Comparison of ENCODE assay signal across 24 mouse cellular contexts in the genomic region with DNA sequence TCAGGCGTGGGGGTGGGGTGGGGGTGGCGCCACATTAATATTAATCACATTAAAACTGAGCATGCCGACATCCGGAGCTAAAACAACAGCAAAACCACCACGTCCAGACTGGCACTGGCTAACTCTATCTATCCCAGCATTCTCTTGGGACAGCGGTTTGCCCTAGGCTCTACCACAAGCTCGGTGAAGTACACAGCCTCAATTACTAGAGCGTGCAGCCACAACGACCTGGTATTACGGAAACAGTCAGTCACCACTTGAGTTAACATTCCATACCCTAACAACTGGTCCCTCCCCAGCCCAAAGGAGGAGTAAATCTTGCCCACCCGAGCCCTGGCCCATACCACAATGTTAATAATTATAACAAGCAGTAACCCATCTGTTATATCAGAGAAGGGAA. TPM values are rescaled to one million over a fixed set of nuclear protein-coding genes. Genes with fewer than 3 reads are reported as not detected.
DNase-seq lines count a peak whose midpoint lies in the region; ATAC-seq and TF ChIP-seq lines count a peak whose summit lies in the region.
"Had no signal": no experiment of that assay in that cellular context is flagged by ENCODE, and none has a peak within 500 bp of the region (broad histone marks: within the 10 kb centered on the region; RNA-seq: fewer than 3 reads in every experiment).

No protein-coding gene starts in this region.

- TF ChIP-seq EP300 in CH12.LX (IDR thresholded peaks at IDR 0.05; ENCODE audit: low read length): peak; percentile 39

- ATAC-seq in hindbrain, embryonic 15.5 days (ENCODE audit: low FRiP score, low read depth): no peak
- no peak for ATAC-seq in hindbrain, postnatal 0 days
- ATAC-seq in embryonic facial prominence, embryonic 13.5 days (ENCODE audit: insufficient number of reproducible peaks, insufficient read depth, low FRiP score, low TSS enrichment, low read depth): peak; percentile 64; the same call in 1 of the 2 replicates
- ATAC-seq: activated CD4-positive, CD25-positive, alpha-beta regulatory T cell, adult 4 months; intestine, embryonic 15.5 days had no signal

- TF ChIP-seq POLR2A in CH12.LX (IDR thresholded peaks at IDR 0.05; ENCODE audit: low read depth, low read length): no peak

- in situ Hi-C loops in CH12.LX (cut with MboI; ENCODE audit: low pct_ligation_motif_present, low pct_unique_long_range_greater_than_20kb, low sequenced_read_pairs): no loop called here

- no peak for DNase-seq in hindbrain, postnatal 0 days (ENCODE audit: low spot score)
- DNase-seq in layer of hippocampus, adult 2 months (ENCODE audit: low spot score in 2 of 2): no peak
- no peak for DNase-seq in layer of hippocampus, adult 11-12 months (ENCODE audit: low spot score)
- DNase-seq in CH12.LX (ENCODE audit: extremely low read depth): peak; percentile 62
- DNase-seq in ovary, adult 18-20 months (ENCODE audit: low spot score): no peak
- DNase-seq: adrenal gland, postnatal 10 days; cerebellum, postnatal 10 days; gastrocnemius, adult 2 months; left cerebral cortex, postnatal 4 days; lung, adult 18-20 months; right cerebral cortex, postnatal 14 days; spleen, adult 18-20 months; thymus, postnatal 25 days had no signal

- H3K9ac ChIP-seq in hindbrain, embryonic 15.5 days: no peak overlapping the region
- H3K9ac ChIP-seq in hindbrain, postnatal 0 days (replicated peaks; ENCODE audit: low read length): no peak overlapping the region
- no peak overlapping the region for H3K9ac ChIP-seq in CH12.LX (ENCODE audit: insufficient read depth, low read depth)
- H3K9ac ChIP-seq in embryonic facial prominence, embryonic 13.5 days: no peak overlapping the region
- H3K9ac ChIP-seq: forebrain, embryonic 12.5 days; intestine, embryonic 15.5 days had no signal

- 54% methylated on average over 11 of the region's 11 CpGs for WGBS in hindbrain, embryonic 15.5 days
- WGBS in hindbrain, postnatal 0 days: 56% methylated on average over 11 of the region's 11 CpGs
- 46% methylated on average over 11 of the region's 11 CpGs for WGBS in embryonic facial prominence, embryonic 13.5 days

- no peaks in the 10 kb centered on the region for H3K79me2 ChIP-seq in CH12.LX (replicated peaks; ENCODE audit: control insufficient read depth, extremely low read depth, insufficient read depth, poor library complexity, severe bottlenecking)

- dilution Hi-C loops in CH12.LX (cut with MboI; ENCODE audit: extremely low pct_ligation_motif_present, extremely low pct_unique_long_range_greater_than_20kb, low sequenced_read_pairs): no loop called here

- peaks cover 15% of the 10 kb centered on the region for H3K4me1 ChIP-seq in hindbrain, embryonic 15.5 days (replicated peaks)
- H3K4me1 ChIP-seq in hindbrain, postnatal 0 days (ENCODE audit: insufficient read depth, low read length): no peaks in the 10 kb centered on the region
- peaks cover 0 to 4% of the 10 kb centered on the region in 2 experiments; a peak in 2 of 4 replicates for H3K4me1 ChIP-seq in CH12.LX (ENCODE audit: control insufficient read depth in 1 of 2, insufficient read depth in 2 of 2)
- peaks cover 27% of the 10 kb centered on the region for H3K4me1 ChIP-seq in embryonic facial prominence, embryonic 13.5 days
- H3K4me1 ChIP-seq: forebrain, embryonic 12.5 days; intestine, embryonic 15.5 days; megakaryocyte, embryonic 14.5 days had no signal

- H3K27ac ChIP-seq in hindbrain, embryonic 15.5 days (replicated peaks): 0 out of 2 replicates have a peak overlapping the region, but pooled peaks have one; percentile 14
- H3K27ac ChIP-seq in hindbrain, postnatal 0 days: no peak overlapping the region
- peak overlapping the region; percentile 66 for H3K27ac ChIP-seq in layer of hippocampus, adult 2 months
- H3K27ac ChIP-seq in CH12.LX (ENCODE audit: insufficient read depth, low read depth): no peak overlapping the region
- H3K27ac ChIP-seq in embryonic facial prominence, embryonic 13.5 days: 0 out of 2 replicates have a peak overlapping the region, but pooled peaks have one; percentile 28
- H3K27ac ChIP-seq: forebrain, embryonic 12.5 days; gastrocnemius, adult 2 months; intestine, embryonic 15.5 days had no signal

- no peaks in the 10 kb centered on the region for H3K9me3 ChIP-seq in hindbrain, embryonic 15.5 days
- H3K9me3 ChIP-seq in hindbrain, postnatal 0 days (ENCODE audit: low read length): no peaks in the 10 kb centered on the region
- H3K9me3 ChIP-seq in CH12.LX (replicated peaks; ENCODE audit: low read length): no peaks in the 10 kb centered on the region
- no peaks in the 10 kb centered on the region for H3K9me3 ChIP-seq in embryonic facial prominence, embryonic 13.5 days
- H3K9me3 ChIP-seq: forebrain, embryonic 12.5 days; heart, embryonic 12.5 days; intestine, embryonic 15.5 days; megakaryocyte, embryonic 14.5 days had no signal

- H3K27me3 ChIP-seq in hindbrain, embryonic 15.5 days: no peaks in the 10 kb centered on the region
- H3K27me3 ChIP-seq in hindbrain, postnatal 0 days (ENCODE audit: insufficient read depth, low read length): no peaks in the 10 kb centered on the region
- peaks cover 98% of the 10 kb centered on the region for H3K27me3 ChIP-seq in CH12.LX (replicated peaks)
- no peaks in the 10 kb centered on the region for H3K27me3 ChIP-seq in embryonic facial prominence, embryonic 13.5 days
- H3K27me3 ChIP-seq: forebrain, embryonic 12.5 days; heart, embryonic 12.5 days; intestine, embryonic 15.5 days had no signal

- TF ChIP-seq RAD21 in CH12.LX (IDR thresholded peaks at IDR 0.05; ENCODE audit: low read depth, low read length): no peak

- no peak overlapping the region for H3K4me3 ChIP-seq in hindbrain, embryonic 15.5 days
- no peak overlapping the region for H3K4me3 ChIP-seq in hindbrain, postnatal 0 days (ENCODE audit: low read length)
- no peak overlapping the region for H3K4me3 ChIP-seq in layer of hippocampus, adult 2 months
- H3K4me3 ChIP-seq in CH12.LX (replicated peaks in 1 of 3; ENCODE audit: low read depth in 2 of 3, low read length in 2 of 3, poor library complexity in 1 of 3): no peak overlapping the region
- H3K4me3 ChIP-seq in embryonic facial prominence, embryonic 13.5 days: no peak overlapping the region
- H3K4me3 ChIP-seq: forebrain, embryonic 12.5 days; gastrocnemius, adult 2 months; heart, embryonic 12.5 days; intestine, embryonic 15.5 days; megakaryocyte, embryonic 14.5 days had no signal

- no peak for TF ChIP-seq CTCF in hindbrain, postnatal 0 days (IDR thresholded peaks at IDR 0.05; ENCODE audit: low read depth)
- no peak for TF ChIP-seq CTCF in layer of hippocampus, adult 2 months (conservative IDR thresholded peaks at IDR 0.05)
- no peak for TF ChIP-seq CTCF in CH12.LX (conservative IDR thresholded peaks at IDR 0.05 in 1 of 2, IDR thresholded peaks at IDR 0.05 in 1 of 2; ENCODE audit: low read depth in 2 of 2, low read length in 2 of 2)

- H3K36me3 ChIP-seq in hindbrain, embryonic 15.5 days: peaks cover 50% of the 10 kb centered on the region
- peaks cover 30% of the 10 kb centered on the region for H3K36me3 ChIP-seq in hindbrain, postnatal 0 days (ENCODE audit: insufficient read depth, low read length)
- H3K36me3 ChIP-seq in CH12.LX (replicated peaks in 1 of 2; ENCODE audit: control insufficient read depth in 1 of 2, insufficient read depth in 1 of 2, low read length in 1 of 2): no peaks in the 10 kb centered on the region
- peaks cover 68% of the 10 kb centered on the region for H3K36me3 ChIP-seq in embryonic facial prominence, embryonic 13.5 days

- H3K4me2 ChIP-seq in hindbrain, embryonic 15.5 days: no peak overlapping the region
- H3K4me2 ChIP-seq in hindbrain, postnatal 0 days (ENCODE audit: low read depth, low read length): no peak overlapping the region
- no peak overlapping the region for H3K4me2 ChIP-seq in CH12.LX (ENCODE audit: insufficient read depth, low read depth, poor library complexity, severe bottlenecking)
- no peak overlapping the region for H3K4me2 ChIP-seq in embryonic facial prominence, embryonic 13.5 days
- H3K4me2 ChIP-seq: forebrain, embryonic 12.5 days; heart, embryonic 12.5 days; intestine, embryonic 15.5 days; liver, embryonic 11.5 days had no signal

TF ChIP-seq in CH12.LX, 34 proteins besides CTCF, POLR2A, EP300 and RAD21 (continues in another document):
- no peak for TF ChIP-seq UBTF (IDR thresholded peaks at IDR 0.05; ENCODE audit: low read depth, low read length)
- peak; percentile 46; the same call in 1 of the 2 replicates for TF ChIP-seq JUND (conservative IDR thresholded peaks at IDR 0.05; ENCODE audit: low read depth, low read length)
- no peak for TF ChIP-seq NELFE (IDR thresholded peaks at IDR 0.05; ENCODE audit: low read depth, low read length)
- TF ChIP-seq SIN3A (IDR thresholded peaks at IDR 0.05; ENCODE audit: low read length): peak; percentile 42; the same call in 1 of the 2 replicates
- no peak for TF ChIP-seq TBP (conservative IDR thresholded peaks at IDR 0.05; ENCODE audit: low read depth, low read length)
- TF ChIP-seq MAFK (IDR thresholded peaks at IDR 0.05; ENCODE audit: insufficient replicate concordance, low read length): peak; percentile 90
- TF ChIP-seq ZC3H11A (IDR thresholded peaks at IDR 0.05; ENCODE audit: low read depth, low read length): no peak
- TF ChIP-seq BHLHE40 (IDR thresholded peaks at IDR 0.05; ENCODE audit: low read depth, low read length): peak; percentile 67
- TF ChIP-seq IRF4 (IDR thresholded peaks at IDR 0.05; ENCODE audit: low read depth, low read length): no peak
- TF ChIP-seq JUN (IDR thresholded peaks at IDR 0.05; ENCODE audit: insufficient read depth, low read depth, low read length): peak; percentile 17; the same call in 1 of the 2 replicates

RNA-seq across cellular contexts. Expression of a gene that starts 38.8 kb away (rescaled TPM):
- 0.37 and 0.48 TPM in 2 replicates for polyA plus RNA-seq in hindbrain, embryonic 15.5 days (2015; fragmentation: Nextera tagmentation; extraction: Ambion mirVana)
- total RNA-seq in hindbrain, postnatal 0 days (2014; rRNA removed): 0.65 TPM in 1 of 2 replicates, not detected in the other
- 0.20 and 0.28 TPM in 2 replicates for polyA plus RNA-seq in hindbrain, postnatal 0 days (2015; fragmentation: Nextera tagmentation; extraction: Ambion mirVana)
- under 1 TPM in 1 of 2 experiments, not detected in 1; 0.49 TPM for total RNA-seq in layer of hippocampus, adult 2 months (2021)
- total RNA-seq in CH12.LX (2012; rRNA removed) (not detected in 2 replicates), CH12.LX (2014; rRNA removed) (not detected in 2 replicates)
- not detected in 2 replicates for polyA plus RNA-seq in CH12.LX (2012; ENCODE audit: insufficient read length, low read depth)
- 1.7 and 2.5 TPM in 2 replicates for polyA plus RNA-seq in embryonic facial prominence, embryonic 13.5 days (2015; fragmentation: Nextera tagmentation; extraction: Ambion mirVana)
- total RNA-seq: ES-E14; hematopoietic stem cell, adult 5-6 weeks; left cerebral cortex, postnatal 4 days had no signal
- polyA plus RNA-seq: activated CD4-positive, CD25-positive, alpha-beta regulatory T cell, adult 4 months; forebrain, embryonic 12.5 days had no signal

RNA-seq across cellular contexts. Expression of a gene that starts 44.7 kb away (rescaled TPM):
- not detected in 2 replicates for polyA plus RNA-seq in hindbrain, embryonic 15.5 days (2015; fragmentation: Nextera tagmentation; extraction: Ambion mirVana)
- 1.1 TPM in 1 of 2 replicates, not detected in the other for total RNA-seq in hindbrain, postnatal 0 days (2014; rRNA removed)
- 0.35 TPM in 1 of 2 replicates, not detected in the other for polyA plus RNA-seq in hindbrain, postnatal 0 days (2015; fragmentation: Nextera tagmentation; extraction: Ambion mirVana)
- not detected for total RNA-seq in layer of hippocampus, adult 2 months (2021)
- total RNA-seq in CH12.LX (2012; rRNA removed): not detected in 2 replicates
- total RNA-seq in CH12.LX (2014; rRNA removed): not detected in 2 replicates
- not detected in 2 replicates for polyA plus RNA-seq in CH12.LX (2012; ENCODE audit: insufficient read length, low read depth)
- 0.22 and 0.45 TPM in 2 replicates for polyA plus RNA-seq in embryonic facial prominence, embryonic 13.5 days (2015; fragmentation: Nextera tagmentation; extraction: Ambion mirVana)
- total RNA-seq: hematopoietic stem cell, adult 5-6 weeks; left cerebral cortex, postnatal 4 days had no signal
- polyA plus RNA-seq: activated CD4-positive, CD25-positive, alpha-beta regulatory T cell, adult 4 months; forebrain, embryonic 12.5 days; liver, embryonic 11.5 days; neural tube, embryonic 11.5 days had no signal

Comparison
In these comparisons a context has a peak if more than half of its experiments do, and no peak if none do; other contexts are left out.
1. H3K27ac ChIP-seq: peak in hindbrain, embryonic 15.5 days (single experiment), layer of hippocampus, adult 2 months (single experiment) and embryonic facial prominence, embryonic 13.5 days (single experiment); none in hindbrain, postnatal 0 days (single experiment) and CH12.LX (single experiment).